Mouse (Mus musculus): ENCODE results near the gene Cuedc1. TPM values are rescaled to one million over a fixed set of nuclear protein-coding genes. Genes with fewer than 3 reads are reported as not detected.

The Cuedc1 gene
- total RNA-seq, 1 experiment from 2014 or later = 3.3 TPM

GRCm38 (mm10) chr11:88164801-88165377 lies 67.0 kb downstream of the Cuedc1 start:
- peak; percentile 4 for ATAC-seq (replicated peaks; ENCODE audit: low read depth, poor library complexity, severe bottlenecking)

- no peak for ATAC-seq (replicated peaks; ENCODE audit: low read depth, poor library complexity, severe bottlenecking)
Observed at GRCm38 (mm10) chr11:88165683-88166364, 68.0 kb downstream of the Cuedc1 start.

- no peak for ATAC-seq (replicated peaks; ENCODE audit: low read depth, poor library complexity, severe bottlenecking)
Observed at GRCm38 (mm10) chr11:88166471-88166870, 68.6 kb downstream of the Cuedc1 start.

GRCm38 (mm10) chr11:88168611-88169010 lies 70.8 kb downstream of the Cuedc1 start:
- no peak for ATAC-seq (replicated peaks; ENCODE audit: low read depth, poor library complexity, severe bottlenecking)

- no peak for ATAC-seq (replicated peaks; ENCODE audit: low read depth, poor library complexity, severe bottlenecking)
Observed at GRCm38 (mm10) chr11:88169531-88170040, 71.7 kb downstream of the Cuedc1 start.

- no peak for ATAC-seq (replicated peaks; ENCODE audit: low read depth, poor library complexity, severe bottlenecking)
Observed at GRCm38 (mm10) chr11:88170606-88171005, 72.7 kb downstream of the Cuedc1 start.

GRCm38 (mm10) chr11:88171876-88172442 lies 74.1 kb downstream of the Cuedc1 start:
- no peak for ATAC-seq (replicated peaks; ENCODE audit: low read depth, poor library complexity, severe bottlenecking)

- ATAC-seq (replicated peaks; ENCODE audit: low read depth, poor library complexity, severe bottlenecking) = no peak
Observed at GRCm38 (mm10) chr11:88172601-88173325, 74.9 kb downstream of the Cuedc1 start.

GRCm38 (mm10) chr11:88173386-88174025 lies 75.6 kb downstream of the Cuedc1 start:
- ATAC-seq (replicated peaks; ENCODE audit: low read depth, poor library complexity, severe bottlenecking) = peak; percentile 47; the same call in 1 of the 2 replicates

GRCm38 (mm10) chr11:88180467-88180958 lies 82.7 kb downstream of the Cuedc1 start:
- ATAC-seq (replicated peaks; ENCODE audit: low read depth, poor library complexity, severe bottlenecking) = no peak

- peak; percentile 65 for ATAC-seq (replicated peaks; ENCODE audit: low read depth, poor library complexity, severe bottlenecking)
Observed at GRCm38 (mm10) chr11:88180959-88181619, 83.2 kb downstream of the Cuedc1 start.

- no peak for ATAC-seq (replicated peaks; ENCODE audit: low read depth, poor library complexity, severe bottlenecking)
Observed at GRCm38 (mm10) chr11:88184632-88185180, 86.8 kb downstream of the Cuedc1 start.

- ATAC-seq (replicated peaks; ENCODE audit: low read depth, poor library complexity, severe bottlenecking) = no peak
Observed at GRCm38 (mm10) chr11:88186078-88186946, 88.5 kb downstream of the Cuedc1 start.

GRCm38 (mm10) chr11:88186947-88187243 lies 89.0 kb downstream of the Cuedc1 start:
- no peak for ATAC-seq (replicated peaks; ENCODE audit: low read depth, poor library complexity, severe bottlenecking)

- peak; percentile 89 for ATAC-seq (replicated peaks; ENCODE audit: low read depth, poor library complexity, severe bottlenecking)
Observed at GRCm38 (mm10) chr11:88187417-88188133, 89.7 kb downstream of the Cuedc1 start.

GRCm38 (mm10) chr11:88188216-88188615 lies 90.4 kb downstream of the Cuedc1 start:
- ATAC-seq (replicated peaks; ENCODE audit: low read depth, poor library complexity, severe bottlenecking) = no peak

GRCm38 (mm10) chr11:88188635-88189034 lies 90.8 kb downstream of the Cuedc1 start:
- no peak for ATAC-seq (replicated peaks; ENCODE audit: low read depth, poor library complexity, severe bottlenecking)

GRCm38 (mm10) chr11:88192595-88192994 lies 94.7 kb downstream of the Cuedc1 start:
- ATAC-seq (replicated peaks; ENCODE audit: low read depth, poor library complexity, severe bottlenecking) = peak; percentile 55

All from common myeloid progenitor, adult 5-6 weeks (primary cell).